Mouse (Mus musculus) natural killer cell, adult 2 months (primary cell): ENCODE data around the gene Hsd3b1.
"Not testable (repeated sequence)": the region's sequence is repeated elsewhere in the genome, so short reads cannot be mapped to it uniquely, and the experiment has no call there.

ENCODE experiments used
- DNase-seq, 2 experiments: peaks; one replicate each; pipeline ENCODE4 v3.0.0; 2022; ENCODE audit warnings: low spot score in 2 of 2

The Hsd3b1 gene

DNA sequence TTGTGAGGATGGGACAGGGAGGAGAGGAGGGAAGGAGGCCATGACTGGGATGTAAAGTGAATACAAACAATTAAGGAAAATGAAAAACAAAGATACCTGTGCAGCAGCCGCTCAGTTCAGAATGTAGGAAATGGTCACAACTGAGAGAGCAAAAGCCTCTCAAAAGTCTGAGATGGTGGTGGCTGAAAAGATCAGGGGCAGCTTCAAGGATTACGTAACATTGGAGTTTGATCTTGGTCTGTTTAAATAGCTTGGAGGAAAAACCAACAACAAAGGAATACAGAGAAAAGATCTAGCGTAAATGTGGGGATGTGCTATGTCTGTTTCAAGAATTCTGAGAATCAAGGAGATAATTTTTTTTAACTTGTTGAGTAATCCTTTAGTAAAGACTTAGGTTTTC, at the start of gene Hsd3b1:
Gene Hsd3b1 (minus strand): TSS at position 219 of the 400 bp plus-strand sequence.
- no peak for DNase-seq

DNA sequence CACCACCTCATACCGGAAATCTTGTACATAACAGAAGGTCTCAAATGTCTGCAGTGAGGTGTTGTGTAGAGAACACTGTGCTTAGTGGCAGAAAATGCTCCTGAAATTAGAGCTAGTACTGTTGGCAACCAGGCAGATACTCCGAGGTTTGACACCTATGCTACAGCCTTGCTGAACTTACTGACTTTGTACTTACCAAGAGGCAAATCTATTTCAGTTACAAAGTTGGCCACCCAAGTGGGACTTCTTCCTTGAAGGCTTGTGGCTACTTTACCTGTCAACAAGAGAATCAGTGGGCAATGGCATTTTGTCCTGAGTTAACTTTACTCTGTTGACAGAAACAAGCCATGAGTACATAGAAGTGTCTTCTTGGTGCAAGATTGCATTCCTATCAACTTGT, 38.0 kb upstream of the Hsd3b1 start:
- no peak for DNase-seq

DNA sequence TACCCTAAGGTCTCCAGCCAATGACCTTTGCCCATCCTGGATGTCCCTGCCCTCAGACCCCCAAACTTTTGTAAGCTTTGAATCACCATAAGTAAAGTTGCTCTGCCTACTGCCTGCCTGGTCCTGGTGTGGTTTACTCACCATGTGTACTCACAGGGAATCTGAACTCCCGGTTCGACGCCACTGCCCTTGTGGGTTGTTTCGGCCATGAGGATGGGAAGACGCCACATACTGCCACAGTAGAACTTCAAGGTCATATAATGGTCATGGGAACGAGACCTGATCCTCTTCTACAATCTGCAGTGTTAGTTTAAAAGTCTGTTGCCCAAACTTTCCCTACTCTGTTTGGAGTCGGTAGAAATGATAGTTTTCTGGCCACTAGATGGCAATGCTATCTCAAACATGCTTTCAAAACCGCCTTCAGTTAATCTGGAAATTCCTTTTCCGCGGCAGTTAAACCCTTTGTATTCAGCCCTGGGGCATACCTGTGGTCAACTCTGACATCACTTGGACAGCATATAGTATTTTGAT, 35.5 kb upstream of the Hsd3b1 start:
- DNase-seq = no peak

DNA sequence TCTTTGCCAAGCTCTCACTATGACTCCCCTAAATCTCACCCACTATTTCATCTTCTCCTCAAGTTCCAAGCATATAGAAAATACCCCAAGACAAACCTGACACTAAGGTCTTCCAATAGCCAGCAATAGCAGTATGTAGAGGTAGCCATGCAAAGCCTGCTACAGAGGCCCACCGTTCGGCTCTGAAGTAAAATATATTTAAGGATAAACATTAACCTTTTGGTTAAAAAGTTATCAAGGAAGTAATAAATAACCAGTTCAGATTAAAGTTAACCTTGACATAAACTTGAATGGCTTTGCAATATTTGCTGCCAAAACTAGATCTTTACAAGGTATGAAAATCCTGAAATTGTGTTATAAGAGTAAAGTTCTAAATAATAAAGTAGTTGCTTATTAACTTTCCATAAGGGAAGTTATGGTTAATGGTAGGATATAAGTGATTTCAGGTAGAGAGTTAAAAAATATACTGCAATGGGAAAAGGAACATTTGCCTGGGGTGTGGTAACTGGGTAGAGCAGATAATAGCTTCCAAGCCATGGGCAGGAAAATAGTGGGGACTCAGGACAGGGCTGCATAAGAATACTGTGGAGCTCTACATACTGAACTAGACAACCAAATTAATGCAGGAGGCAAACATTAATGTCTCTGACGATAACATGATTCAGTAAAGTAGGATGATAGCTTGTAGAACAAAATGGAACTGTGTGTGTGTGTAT, 33.6 kb upstream of the Hsd3b1 start, which contains the start of gene Hao2:
Gene Hao2 (minus strand): TSS at position 183 of the 716 bp plus-strand sequence.
- no peak for DNase-seq

DNA sequence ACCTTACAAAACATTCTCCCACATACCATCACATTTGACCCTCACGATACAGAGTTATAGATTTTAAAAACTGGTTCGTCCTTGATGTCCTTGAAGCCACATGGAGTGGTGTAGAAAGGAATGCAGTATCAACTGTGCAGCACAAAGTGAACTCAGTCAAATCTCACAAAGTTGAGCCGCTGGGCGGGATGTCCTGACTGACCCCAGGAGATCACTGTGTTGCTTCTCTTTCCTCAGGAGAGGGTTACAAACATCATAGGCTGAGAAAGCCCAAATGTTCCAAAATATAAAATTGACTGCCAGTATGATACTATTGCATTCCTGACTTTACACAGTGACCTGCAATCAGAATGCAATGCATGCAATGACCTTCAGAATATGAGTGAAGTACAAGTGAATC, 30.8 kb upstream of the Hsd3b1 start:
- DNase-seq = no peak

DNA sequence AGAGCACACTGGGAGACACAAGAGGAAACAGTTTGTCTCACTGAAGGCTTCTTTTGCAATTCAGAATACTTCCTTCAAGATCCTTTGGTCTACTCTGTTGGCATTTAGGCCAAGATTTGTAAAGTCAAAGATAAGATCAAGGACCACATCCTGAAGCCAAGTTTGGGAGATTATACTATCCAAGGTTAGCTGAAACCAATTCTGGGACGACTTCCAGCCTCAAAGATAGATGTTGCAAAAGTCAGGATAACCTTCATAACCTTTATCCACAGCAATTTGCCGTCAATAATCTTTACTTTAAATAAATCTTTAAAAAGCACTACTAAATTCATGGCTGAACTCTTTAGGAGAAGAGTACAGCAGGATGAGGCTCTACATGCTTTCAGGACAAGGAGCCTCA, 28.6 kb upstream of the Hsd3b1 start:
- no peak for DNase-seq

DNA sequence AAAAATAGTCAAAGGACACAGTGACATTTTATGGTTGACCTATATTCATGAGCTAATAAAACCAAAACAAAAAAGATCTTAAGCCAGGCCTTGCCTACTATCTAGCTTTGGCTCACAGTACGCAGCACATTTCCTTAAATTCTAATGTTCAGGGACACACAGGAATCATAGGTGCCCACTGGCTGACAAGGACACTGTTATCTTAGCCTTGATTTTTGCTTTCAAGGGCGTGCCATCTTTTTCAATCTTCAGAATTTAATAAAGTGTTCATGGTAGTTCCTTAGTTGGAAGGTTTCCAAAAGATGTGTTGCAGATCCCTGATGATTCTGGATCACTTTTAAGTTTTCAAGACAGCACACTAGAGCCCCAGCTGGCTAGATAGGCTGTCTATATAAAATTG, 21.2 kb upstream of the Hsd3b1 start:
- no peak for DNase-seq

DNA sequence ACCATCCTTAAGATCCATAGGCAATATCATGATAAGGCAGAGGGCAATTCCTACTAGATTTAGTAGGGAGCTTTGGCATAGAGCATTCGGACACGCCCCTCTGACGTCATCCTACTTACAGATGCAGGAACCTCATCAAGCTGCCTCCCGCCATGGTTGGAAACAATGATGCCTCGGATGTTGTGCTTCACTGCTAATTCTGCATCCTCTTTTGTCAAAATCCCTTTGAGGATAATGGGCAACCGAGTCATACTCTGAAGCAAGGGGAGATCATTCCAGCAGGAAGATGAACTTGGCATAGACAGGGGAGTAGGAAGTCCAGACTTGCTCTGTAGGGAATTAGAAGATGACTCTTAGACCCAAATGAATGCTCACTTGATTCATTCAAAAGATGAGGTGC, 20.6 kb upstream of the Hsd3b1 start:
- DNase-seq = no peak

DNA sequence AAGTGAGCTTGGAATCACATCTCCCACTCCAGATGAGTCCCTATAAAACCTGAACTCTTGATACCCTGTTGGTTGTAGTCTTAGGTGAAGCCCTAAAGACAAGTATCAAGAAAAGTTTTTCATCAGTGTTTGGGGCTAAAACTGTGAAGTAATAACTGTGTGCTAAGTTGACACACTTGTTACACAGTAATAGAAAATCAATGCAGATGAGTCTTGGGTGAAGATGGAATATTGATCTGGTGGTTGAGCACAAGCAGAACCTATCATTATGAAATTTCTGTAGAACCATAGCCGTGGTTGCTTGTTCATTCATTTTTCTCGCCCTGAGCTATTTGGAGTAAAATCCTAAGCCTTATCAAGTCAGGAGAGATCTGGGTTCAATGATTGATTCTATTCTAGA, 8.6 kb upstream of the Hsd3b1 start:
- no peak for DNase-seq

DNA sequence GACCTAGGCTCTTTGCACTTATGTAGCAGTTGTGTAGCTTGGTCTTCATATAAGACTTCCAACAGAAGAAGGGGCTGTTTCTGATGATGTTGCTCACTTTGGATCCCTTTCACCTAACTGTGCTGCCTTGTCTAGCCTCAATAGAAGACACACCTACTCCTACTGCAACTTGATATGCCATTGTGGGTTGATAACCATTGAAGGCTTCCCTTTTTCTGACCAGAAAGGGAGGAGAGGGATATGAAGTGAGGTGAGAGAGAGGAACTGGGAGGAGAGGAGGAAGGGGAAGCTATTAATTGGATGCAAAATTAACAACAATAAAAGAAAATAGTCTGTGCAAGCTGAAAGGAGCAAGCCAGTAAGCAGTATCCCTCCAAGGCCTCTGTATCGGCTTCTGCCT, 3.2 kb upstream of the Hsd3b1 start:
- no peak for DNase-seq

DNA sequence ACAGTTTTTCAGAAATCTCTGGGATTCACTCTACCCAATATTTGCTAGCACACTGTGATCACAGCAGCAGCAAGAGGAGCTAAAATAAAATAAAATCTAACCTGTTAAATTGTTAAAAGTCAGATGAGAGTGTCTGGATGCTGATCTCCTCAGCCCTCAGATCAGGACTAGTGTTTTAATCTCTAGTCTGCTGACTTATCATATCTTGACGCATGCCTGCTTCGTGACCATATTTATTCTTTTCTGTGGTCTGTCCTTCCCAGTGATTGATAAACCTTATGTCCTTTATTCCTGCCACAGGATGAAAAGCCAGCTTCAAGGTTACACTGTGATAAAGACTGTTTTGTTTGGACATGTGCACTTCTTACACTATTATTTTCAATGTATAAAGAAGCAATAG, 1.5 kb downstream of the Hsd3b1 start:
- DNase-seq = no peak

DNA sequence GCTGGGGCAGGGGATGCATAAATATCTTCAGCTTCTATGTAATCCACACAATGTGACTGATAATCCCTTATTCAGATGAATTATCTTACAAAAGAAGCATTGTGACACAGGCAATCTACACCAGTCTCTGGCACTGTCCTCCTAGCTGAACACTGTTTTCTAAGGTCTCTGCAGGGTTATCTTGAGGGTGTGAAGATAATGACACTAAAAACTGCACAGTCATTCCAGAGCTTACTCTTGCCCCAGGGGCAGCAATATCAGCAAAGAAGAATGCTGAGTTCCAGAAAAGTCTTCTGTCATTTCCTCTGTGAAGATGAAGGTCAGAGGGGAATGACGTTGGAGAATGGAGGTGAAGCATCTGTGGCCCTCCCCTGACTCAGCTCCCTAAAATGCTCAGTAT, 2.7 kb downstream of the Hsd3b1 start:
- DNase-seq = no peak

DNA sequence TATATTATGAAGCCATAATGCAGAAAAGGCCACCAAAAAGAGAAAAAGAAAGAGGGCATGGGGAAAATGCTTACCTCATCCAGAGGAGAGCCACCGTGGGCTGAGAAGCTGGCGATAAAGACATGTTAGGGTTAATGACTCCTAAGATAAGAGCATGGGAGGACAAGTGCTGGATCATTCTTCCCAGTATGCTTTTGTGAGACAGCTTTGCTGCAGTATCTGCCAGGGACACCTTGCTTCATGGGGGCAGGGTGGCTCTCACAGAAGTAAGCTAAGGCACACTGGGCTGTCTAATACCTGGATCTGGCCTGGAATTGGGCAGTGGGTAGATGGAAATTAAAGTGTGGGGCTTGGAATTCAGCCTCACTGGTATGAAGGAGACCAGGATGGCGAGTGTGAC, 4.4 kb downstream of the Hsd3b1 start:
- no peak for DNase-seq

DNA sequence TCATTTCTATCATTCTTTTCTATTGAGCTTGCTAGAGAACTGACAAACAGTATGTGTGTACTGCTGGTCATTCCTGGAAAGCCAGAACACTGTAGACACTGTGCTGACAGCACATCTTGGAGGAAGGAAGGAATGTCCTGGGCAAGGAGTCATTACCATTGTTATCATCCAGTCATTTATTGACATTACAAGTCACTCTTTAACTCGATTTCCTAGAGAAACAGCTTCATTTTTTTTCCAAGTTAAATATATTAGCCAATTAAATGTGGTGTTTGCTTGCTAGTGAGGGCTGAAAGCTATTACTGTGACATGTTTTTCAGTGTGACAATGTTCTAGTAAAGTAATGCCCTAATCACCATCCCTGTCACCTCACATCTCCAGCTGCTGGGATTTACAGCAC, 5.9 kb downstream of the Hsd3b1 start:
- no peak for DNase-seq

DNA sequence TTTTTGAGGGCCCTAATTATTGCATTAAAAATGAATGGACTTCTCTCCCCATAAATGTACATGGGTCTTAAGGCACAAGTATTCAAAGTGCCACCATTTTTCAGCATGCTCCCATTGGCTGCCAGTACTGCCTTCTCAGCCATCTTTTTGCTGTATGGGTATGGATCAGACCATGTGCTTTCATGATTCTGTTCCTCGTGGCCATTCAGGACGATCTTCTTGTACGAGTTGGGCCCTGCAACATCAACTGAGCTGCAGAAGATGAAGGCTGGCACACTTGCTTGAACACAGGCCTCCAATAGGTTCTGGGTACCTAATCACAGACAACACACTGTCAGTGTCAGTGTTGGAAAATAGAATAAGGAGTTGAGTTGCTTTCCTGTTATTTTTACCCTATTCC, 6.5 kb downstream of the Hsd3b1 start:
- DNase-seq = no peak

DNA sequence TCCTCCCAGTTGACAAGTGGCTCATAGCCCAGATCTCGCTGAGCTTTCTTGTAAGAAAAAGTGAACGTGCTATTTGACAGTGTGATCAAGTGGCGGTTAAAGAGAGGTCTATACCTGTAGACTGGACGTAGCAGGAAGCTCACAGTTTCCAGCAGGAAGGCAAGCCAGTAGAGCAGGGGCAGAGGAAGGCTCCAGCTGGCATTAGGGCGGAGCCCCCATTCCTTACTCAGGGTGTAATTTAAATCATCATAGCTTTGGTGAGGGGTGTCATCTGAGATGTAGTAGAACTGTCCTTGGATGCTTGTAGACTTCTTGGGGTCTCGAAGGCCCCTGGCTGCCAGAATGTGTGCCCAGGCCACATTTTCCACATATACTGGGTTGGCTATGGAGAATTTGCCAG, 7.0 kb downstream of the Hsd3b1 start:
- DNase-seq = no peak

DNA sequence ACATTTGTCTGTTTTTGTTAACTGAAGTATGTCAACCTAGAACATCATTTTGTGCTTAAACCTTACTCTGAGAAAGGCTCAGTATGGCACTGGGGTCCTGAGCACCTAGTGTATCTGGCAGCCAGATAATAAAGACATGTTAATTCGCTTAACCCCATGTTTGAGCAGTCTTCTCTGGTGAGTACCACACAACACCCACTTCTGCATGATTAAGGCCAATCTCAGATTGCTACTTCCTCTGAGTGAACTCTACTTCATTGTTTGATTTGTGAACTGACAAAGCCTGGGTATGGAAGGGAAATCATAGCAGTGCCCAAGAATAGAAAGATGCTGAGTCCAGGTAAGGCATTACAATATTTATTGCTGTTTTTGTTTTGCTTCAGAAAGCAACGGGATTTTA, 7.7 kb downstream of the Hsd3b1 start:
- DNase-seq = no peak

DNA sequence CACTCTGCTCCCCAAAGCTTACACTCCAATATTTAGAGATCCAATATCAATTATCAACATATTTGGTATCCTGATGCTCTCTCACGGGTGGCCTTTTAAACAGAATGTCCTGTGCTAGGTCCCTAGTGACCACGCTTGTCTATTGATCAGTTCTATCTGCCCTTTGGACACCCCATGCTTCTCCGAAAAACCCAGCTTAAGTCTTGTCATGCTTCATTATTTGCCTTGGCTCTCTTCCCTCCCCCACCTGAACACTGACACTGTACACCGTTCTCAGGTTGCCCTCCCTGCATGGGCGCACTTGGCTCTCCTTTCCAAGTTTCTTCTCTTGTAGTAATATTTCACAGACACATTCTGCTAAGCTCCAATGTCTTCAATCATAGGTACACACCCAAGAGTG, 9.3 kb downstream of the Hsd3b1 start:
- no peak for DNase-seq

DNA sequence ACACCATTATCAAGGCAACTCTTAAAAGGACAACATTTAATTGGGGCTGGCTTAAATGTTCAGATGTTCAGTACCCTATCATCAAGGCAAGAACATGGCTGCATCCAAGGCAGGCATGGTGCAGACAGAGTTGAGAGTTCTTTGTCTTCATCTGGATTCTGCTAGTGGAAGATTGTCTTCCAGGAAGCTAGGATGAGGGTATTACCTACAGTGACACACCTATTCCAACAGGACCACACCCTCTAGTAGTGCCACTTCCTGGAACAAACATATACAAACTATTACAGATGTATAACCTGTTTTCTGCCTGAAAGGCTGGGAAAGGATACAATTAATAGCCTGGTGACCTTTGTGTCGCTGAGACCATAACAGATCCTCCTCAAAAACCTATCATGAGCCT, 10.7 kb downstream of the Hsd3b1 start:
- DNase-seq = no peak

DNA sequence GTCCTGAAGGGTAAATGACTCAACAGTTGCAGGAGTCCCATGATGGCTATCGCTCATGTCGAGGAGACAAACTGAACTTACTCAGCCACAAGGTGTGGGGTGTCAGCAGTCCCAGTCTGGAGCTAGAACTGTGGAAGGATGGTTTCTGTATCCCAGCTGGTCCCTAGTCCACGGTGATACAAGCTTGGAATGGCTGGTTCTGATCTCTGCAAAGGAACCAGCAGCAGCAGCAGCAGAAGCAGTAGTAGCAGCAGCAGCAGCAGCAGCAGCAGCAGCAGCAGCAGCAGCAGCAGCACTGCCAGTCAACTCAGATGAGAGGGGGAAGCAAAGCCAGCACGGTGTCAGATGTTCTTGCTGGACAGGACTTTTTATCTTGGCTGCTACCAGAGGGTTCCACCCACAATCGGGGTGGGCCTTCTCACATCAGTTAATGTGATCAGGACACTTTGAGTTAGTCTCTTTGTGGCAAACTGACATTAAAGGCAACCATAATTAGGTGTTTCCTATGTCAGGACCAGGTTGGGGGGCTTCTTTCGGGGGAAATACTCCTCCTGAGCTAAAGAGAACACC, 45.4 kb downstream of the Hsd3b1 start, which contains the start of gene Hsd3b6:
Gene Hsd3b6 (minus strand): TSS at position 343 of the 570 bp plus-strand sequence.
- no peak for DNase-seq

DNA sequence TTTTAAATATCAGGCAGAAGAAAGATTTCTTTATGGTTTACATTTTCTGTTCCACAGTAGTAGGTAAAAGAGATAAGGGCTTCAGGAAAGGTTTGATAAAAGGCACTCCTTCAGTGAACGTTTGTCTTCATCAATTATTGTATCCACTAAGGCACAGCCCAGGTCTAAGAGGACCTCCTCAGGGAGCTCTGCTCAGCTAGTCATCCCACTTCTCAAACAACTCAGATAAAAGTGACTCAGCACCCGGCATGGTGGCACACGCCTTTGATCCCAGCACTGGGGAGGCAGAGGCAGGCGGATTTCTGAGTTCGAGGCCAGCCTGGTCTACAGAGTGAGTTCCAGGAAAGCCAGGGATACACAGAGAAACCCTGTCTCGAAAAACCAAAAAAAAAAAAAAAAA, 46.9 kb downstream of the Hsd3b1 start:
- DNase-seq = not testable (repeated sequence)

DNA sequence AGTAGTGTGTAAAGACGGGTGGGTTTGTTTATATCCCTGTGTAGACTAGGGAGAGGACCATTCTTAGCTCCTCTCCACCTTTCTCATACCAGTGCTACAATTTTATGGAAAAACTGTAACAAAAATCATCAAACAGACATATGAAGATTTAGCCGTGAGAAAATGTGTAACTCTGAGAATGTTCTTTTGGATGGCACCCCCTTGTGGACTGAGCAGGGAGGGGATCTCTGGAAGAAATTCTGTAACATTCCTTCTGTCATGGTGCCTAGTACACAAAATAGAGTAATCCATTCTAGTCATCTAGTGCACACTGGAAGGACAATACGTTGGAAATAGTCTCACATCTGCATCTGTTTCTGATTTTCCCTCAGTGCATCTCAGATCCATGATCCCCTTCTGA, 54.6 kb downstream of the Hsd3b1 start:
- not testable (repeated sequence) for DNase-seq
